Mouse (Mus musculus): ENCODE results near the gene Sdr39u1.

The Sdr39u1 gene

DNA sequence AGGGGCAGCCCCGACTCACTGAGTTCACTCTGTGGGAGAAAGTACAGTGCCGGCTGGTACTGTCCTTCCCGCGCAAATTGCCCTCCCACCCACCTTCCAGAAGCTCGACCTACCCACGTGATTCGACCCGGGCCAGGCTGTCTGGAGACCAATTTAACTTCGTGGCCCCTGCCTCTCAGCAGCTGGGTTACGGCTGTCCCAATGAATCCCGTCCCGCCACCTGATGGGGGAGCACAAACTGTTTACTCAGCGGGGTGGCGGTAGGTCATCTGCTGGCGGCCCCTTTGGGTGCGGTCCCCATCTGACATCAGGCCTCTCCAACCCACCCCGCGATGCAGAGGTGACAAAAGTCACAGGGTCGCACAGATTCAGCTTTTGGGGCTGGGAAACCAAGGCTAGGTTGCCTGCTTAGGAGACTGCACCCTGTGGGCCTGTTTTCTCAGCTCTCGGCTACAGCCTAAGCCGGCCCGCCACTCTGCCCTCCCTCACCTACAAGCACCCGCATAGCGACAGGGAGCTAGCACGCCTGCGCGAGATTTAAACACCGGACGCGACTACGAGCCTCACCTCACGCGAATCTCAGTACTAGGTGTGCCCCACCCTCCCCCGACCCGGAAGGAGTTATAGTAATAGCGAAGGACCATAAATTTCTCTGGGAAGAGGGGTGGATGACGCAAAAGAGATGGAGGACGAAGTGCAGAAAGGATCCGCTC lies at the start of gene Sdr39u1:
TSS of gene Sdr39u1 (minus strand) at position 593 of the 713 bp plus-strand sequence.
- peak; percentile 91 for DNase-seq

GRCm38 (mm10) chr14:55946269-55946969 lies 46.3 kb upstream of the Sdr39u1 start:
- DNase-seq = no peak

- DNase-seq = no peak
Observed at GRCm38 (mm10) chr14:55944575-55944974, 44.5 kb upstream of the Sdr39u1 start, which contains the start of gene Cma1. Gene Cma1, minus strand, starts transcription at chr14:55944675.

DNA sequence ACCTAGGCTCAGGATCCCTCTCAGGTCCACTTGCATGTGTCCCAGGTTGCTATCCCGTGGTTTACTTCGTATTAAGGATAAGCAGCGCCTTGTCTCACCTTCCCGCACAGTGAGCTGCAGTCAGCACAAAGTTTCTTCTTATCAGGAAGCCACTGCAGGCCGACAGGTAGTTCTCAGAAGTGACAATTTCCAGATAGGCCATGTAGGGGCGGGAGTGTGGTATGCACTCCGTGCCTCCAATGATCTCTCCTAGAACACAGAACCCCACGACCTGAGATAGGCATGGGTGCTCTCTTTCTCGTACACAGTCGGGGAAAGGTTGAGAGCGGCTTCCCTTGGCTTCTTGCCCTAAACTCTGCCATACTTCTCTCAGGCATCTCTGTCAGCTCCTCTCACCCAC lies 43.5 kb upstream of the Sdr39u1 start:
- DNase-seq = no peak

- no peak for DNase-seq
Observed at GRCm38 (mm10) chr14:55940070-55940800, 40.1 kb upstream of the Sdr39u1 start.

DNA sequence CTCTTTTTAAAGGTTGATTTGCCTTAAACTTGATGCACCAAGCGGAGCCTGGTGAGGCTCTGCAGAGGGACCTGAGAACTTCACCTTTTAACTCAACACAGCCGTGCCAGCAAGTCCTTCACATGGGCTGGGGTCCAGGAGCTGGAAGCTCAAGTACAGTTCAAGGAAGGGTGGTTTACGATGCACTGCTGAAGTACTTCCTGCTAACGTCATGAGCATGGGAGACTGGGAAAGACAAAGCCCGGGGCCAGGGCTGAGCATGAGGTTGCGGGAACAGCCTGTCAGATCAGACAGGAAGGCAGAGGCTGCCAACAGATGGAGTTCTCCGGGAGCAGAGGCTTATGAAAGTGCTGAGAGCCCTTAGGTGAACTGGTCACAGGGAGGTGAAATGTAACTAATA lies 33.5 kb upstream of the Sdr39u1 start:
- no peak for DNase-seq

DNA sequence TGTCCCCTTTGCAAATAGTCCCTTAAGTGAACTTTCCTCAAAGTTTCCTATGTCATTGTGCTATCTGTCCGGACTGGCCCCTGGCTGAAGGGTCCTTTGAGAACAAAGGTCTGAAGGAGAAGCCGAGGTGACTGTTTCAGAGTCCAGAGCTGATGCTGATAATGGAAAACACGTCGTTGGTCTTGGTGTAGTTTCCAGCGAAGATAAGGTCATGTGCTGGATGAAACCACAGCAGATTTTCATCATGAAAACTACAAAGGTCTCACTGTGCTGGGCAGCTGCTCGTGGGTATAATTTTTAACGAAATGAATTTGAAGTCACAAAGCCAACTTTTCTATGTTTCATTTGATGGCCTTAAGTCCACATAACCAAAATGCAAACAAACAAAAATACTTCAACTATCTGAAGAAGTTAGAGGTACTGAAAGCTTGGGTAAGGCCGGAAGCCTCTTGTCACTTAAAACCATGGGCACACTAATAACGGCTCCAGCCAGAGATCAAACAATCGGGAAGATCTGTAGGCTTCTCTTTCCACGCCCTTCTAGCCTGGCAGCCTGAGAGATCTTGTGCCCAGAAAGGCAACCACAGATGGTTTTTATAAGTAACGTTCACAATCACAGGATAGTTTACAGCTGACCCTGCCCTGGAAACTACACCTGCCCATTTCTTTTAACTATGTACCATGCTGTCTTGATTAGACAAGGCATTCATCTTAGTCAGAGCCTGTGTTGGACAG lies 29.3 kb upstream of the Sdr39u1 start:
- no peak for DNase-seq

DNA sequence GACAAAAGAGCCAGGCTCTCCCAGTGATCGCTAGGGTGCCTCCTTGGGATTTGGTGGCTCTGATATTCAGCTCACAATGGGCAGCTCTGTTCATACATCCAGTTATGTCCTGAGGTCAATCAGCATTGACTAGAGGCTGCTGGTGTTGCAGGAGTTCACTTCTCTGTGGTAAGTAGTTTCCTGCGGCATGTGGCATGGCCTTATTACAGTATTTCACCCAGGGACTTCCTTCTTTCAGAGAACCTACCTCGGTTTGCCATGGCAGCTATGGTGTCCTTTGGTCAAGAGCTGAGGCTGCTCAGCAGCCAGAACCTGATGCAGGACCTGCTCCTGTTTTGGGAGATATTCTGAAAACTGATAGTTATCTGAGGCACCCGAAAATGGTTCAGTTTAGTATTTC lies 26.8 kb upstream of the Sdr39u1 start:
- DNase-seq = no peak

- DNase-seq = no peak
Observed at GRCm38 (mm10) chr14:55922475-55923232, 22.6 kb upstream of the Sdr39u1 start.

- peak; percentile 78 for DNase-seq
Observed at GRCm38 (mm10) chr14:55918240-55919082, 18.4 kb upstream of the Sdr39u1 start.

DNA sequence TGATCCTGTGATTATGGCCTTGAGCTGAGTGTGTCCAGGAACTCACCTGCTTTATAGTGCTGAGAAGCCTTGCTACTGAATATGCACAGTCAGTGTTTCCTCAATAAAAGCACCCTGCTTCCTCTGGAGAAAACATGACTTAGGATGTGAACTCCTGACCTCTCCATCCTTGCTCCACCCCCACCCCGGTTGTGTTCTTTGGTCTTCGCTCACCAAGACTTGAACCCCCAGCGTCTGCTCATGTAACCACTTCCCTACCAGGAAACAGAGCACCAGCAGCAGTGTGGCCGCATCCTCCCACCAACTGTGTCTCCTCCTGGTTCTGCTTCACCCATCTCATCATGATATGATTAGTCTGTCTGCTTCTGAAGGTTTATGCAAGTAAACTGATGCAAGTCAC lies 13.3 kb upstream of the Sdr39u1 start:
- no peak for DNase-seq

DNA sequence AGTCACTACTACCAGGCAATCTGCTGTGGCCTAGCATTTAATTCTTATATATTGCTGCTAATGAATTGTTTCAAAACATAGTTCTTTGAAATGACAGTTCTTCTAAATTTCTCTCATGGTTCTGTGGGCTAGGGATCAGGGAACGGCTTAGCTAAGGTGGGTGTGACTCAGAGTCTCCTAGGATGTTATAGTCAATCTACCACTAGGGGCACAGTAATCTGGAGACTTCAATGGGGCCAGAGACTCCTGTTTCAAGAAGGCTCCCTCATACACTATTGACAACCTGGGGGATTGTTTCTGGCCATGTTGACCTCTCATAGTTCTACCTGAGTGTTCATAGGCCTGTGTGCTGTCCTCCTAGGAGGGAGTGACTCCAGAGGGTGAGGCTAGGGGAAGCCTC lies 5.4 kb upstream of the Sdr39u1 start:
- no peak for DNase-seq

DNA sequence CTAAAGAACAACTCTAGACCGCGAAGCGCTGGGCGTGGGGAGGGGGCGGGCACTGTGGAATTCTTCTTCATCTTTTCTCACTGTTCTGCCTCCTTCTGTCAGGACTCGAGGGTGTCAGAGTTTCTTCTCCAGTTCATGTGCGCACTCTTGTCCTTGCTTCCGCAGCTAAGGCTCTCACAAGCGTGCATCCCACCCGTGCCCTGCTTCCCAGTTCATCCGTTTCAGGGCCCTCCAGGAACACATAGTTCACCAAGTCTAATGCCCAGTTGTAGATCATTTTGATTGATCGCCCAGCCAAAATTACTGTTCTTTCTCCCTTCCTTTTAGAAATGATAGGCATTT lies 292 bp upstream of the Sdr39u1 start:
- no peak for DNase-seq

DNA sequence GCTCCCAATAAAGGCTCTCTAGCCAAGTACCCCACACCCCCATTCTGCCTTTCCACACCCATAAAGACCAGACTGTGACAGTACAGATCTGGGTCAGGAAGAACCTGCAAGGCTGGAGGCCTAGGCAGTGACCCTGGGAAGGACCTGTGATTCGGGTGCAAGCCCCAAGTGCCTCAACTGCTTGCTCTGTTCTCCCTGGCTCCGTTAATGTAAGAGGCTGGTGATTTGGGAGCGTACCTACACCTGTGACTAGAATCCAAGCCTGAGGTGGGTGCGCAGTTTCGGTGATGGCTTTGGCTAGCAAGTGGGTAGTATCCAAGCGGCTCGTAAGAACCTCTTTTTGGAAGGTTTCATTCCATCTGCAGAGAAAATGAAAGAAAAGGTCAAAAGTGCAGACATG lies 1.1 kb downstream of the Sdr39u1 start:
- DNase-seq = no peak

DNA sequence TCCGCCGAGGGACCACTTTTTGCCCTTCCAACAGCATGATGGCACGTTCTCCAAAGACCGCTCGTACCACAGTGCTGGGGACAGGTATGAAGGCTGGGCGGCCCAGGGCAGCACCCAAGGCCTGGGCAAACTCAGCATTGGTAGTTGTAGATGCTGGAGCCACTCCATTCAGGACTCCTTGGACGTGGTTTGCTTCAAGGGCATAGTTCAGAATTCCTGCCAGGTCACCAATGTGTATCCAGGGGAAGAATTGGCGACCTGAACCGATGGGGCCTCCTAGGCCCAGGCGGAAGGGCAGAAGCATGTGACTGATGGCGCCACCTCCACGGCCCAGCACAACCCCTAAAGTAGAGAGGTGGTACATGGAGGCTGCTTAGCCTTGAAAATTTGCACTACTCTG lies 2.4 kb downstream of the Sdr39u1 start:
- no peak for DNase-seq

- no peak for DNase-seq
Observed at GRCm38 (mm10) chr14:55886571-55887382, 13.3 kb downstream of the Sdr39u1 start.

- DNase-seq = peak; percentile 59
Observed at GRCm38 (mm10) chr14:55885791-55886271, 14.3 kb downstream of the Sdr39u1 start.

DNA sequence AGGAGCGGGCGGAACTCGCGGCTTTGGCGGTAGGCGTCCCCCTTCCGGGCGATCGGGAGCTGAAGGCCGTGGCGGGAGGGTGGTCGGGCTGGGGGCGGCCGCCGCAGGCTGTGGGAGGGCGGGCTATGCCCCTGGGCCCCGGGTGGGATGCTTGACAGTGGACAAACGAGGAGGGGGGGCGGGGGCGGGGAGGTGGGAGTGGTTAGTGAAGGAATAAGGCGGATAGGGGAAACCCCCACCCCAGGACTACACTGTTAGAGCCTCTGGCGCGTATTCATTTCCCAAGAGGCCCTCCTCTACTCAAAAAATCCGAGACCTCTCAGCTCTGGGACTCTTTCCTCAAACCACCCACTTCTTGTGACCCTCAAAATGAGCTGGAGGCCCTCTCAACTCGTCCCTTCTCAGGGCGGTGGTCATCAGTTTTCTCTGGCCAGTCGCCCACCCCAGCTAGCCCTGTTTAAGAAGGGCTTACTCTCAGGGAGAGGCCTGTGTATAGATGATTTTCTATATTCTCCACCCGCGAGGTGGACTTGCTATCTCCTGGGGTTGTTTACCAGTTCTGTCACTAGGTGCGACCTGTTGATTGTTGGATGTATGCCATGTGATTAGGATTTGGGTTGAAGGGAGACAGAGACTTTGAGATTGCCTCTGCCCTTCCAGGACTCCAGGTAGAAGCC lies 14.8 kb downstream of the Sdr39u1 start:
- no peak for DNase-seq

- DNase-seq = peak; percentile 88
Observed at GRCm38 (mm10) chr14:55884713-55885113, 15.4 kb downstream of the Sdr39u1 start, which contains the start of gene Khnyn. Gene Khnyn, plus strand, starts transcription at chr14:55884947.

DNA sequence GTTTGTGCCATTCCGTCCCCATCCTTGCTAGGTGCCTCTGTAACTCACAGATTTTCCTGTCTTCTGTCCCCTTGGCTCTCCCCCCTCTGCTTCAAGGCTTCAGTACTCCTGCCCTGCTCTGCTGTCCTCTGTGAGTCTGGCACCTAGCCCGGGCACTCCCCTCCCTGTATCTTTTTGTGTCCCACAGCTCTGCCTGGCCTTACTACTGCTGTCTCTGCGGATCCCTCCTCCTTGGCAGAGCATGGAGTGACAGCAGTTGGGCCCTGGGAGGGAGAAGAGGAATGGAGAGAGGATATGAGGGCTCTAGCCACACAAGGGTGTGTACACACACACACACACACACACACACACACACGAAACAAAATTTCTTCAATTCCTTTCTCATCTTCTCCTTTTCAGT lies 15.9 kb downstream of the Sdr39u1 start, which contains the start of gene Cbln3:
TSS of gene Cbln3 (minus strand) at position 227 of the 400 bp plus-strand sequence.
- no peak for DNase-seq

Measured in layer of hippocampus, adult 9-11 months (tissue).